Mouse (Mus musculus) left cerebral cortex, adult 2 months (tissue): Measurements from ENCODE around the gene Chn2. TPM values are rescaled to one million over a fixed set of nuclear protein-coding genes. Genes with fewer than 3 reads are reported as not detected.

ENCODE experiments used
- DNase-seq, 2 experiments: peaks; one replicate each; pipeline ENCODE4 v3.0.0; 2021 to 2022; ENCODE audit warnings: low spot score in 2 of 2, mixed read lengths in 1 of 2; ENCODE audit errors: extremely low spot score in 1 of 2
- H3K27ac ChIP-seq: fragments of 200-600 bp; 2 replicates; pipeline ENCODE4 v1.8.1; 2022
- H3K4me3 ChIP-seq: fragments of 200-600 bp; 2 replicates; pipeline ENCODE4 v1.8.1; 2022
- CTCF ChIP-seq: fragments of 200-600 bp; IDR thresholded peaks from 2 replicates; pipeline ENCODE4 v1.8.1; 2022; ENCODE audit warnings: antibody characterized with exemption, mild to moderate bottlenecking, moderate library complexity
- intact Hi-C: fragments of 180-260 bp; cut with DNase I; formaldehyde crosslinking; loops from one replicate; pipeline ENCODE4 v1.15.1; 2025
- total RNA-seq, 2 experiments: library from RNA; stranded (reverse); gene quantifications; 2 replicates each; pipeline ENCODE4 v1.2.3; 2021

The Chn2 gene
- total RNA-seq, 2 experiments from 2014 or later: 38.9 to 42.0 TPM

- DNase-seq: no peak
- no peak for TF ChIP-seq CTCF
- intact Hi-C loops: loop anchor here (5.0 kb wide), 1 partner anchor 37 kb away; no protein-coding TSS in a partner anchor
- Histone ChIP-seq H3K27ac (no peak overlapping the region; the same call in 1 of the 2 replicates), H3K4me3 (no peak overlapping the region)
Measured at GRCm38 (mm10) chr6:54125536-54125935, 86.2 kb downstream of the Chn2 start.

DNA sequence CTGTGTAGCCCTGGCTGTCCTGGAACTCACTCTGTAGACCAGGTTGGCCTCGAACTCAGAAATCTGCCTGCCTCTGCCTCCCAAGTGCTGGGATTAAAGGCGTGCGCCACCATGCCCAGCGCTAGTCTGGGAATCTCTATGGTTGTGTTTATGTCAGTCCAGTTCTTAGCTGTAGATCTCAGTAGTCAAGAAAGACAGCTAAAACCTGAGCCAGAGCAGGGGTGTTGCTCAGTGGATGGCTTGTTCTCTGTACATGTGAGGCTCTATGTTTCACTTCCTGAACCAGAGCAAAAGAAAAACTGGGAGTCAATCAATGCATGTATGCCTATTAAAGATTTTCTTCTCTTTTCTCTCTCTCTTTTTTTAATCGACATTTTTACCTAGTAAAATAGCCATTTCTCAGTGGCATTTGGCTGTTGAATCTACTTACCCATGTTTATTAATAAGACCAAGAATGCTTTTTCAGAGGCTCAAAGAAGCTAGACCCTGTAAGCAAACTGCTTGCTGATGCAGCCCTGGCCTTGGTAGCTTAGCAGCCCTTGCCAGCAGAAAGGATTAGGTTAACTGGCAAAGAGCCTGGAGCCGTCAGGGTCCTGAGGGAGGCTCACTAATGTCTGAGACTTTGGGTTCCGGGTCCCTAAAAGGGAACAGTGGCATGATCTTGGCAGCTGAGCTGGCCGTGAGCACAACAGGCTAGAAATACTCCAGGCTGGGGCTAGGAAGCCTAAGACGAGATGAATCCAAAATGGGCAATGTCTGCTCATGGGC, 87.1 kb downstream of the Chn2 start:
- H3K27ac ChIP-seq: no peak overlapping the region; the same call in 1 of the 2 replicates
- intact Hi-C loops: loop anchor here (5.0 kb wide), 1 partner anchor 36 kb away; no protein-coding TSS in a partner anchor
- no peak for TF ChIP-seq CTCF
- DNase-seq: peak in 1 of 2 experiments; percentile 42
- no peak overlapping the region for H3K4me3 ChIP-seq

DNA sequence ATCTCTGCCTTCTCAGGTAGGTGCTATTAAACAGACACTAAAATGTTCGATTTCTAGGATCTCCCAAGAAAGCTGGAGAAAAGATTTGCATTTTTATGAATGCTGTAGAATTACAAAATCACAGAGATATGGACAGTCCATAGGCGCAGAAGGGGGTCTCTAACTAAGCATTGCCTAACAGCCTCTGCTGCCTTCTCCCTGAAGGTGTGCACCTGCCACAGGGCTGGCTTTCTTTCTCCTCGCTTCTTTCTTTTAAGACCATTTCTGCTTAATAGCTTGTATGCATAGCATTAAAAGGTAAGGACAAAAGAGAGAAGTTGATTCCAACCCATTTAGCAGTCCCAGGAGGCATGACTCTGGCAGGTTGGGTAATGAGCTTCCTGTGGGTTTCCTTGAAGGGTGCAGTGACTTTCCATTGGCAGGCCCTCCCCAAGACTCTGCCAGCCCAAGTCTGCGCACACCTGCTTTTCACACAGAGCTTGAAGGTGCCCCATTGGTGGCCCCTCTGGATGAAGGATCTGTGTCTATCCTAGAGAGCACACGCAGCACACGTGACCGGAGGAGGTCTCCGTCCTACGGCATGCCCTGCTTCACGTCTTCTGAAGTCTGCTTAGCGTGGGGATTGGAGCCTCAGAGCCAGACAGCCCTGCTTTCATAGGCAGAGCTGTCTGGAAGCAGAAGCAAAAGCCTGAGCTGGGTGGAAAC, 87.8 kb downstream of the Chn2 start:
- no peak overlapping the region for H3K4me3 ChIP-seq
- no peak for DNase-seq
- intact Hi-C loops: loop anchor here (5.0 kb wide), 1 partner anchor 35 kb away; no protein-coding TSS in a partner anchor
- no peak for TF ChIP-seq CTCF
- H3K27ac ChIP-seq: peak overlapping the region; percentile 57; the same call in 1 of the 2 replicates

GRCm38 (mm10) chr6:54128702-54129101, 89.3 kb downstream of the Chn2 start:
- no peak overlapping the region for H3K4me3 ChIP-seq
- TF ChIP-seq CTCF: no peak
- no peak for DNase-seq
- intact Hi-C loops: loop anchor here (5.0 kb wide), 1 partner anchor 34 kb away; no protein-coding TSS in a partner anchor
- no peak overlapping the region; the same call in 1 of the 2 replicates for H3K27ac ChIP-seq

DNA sequence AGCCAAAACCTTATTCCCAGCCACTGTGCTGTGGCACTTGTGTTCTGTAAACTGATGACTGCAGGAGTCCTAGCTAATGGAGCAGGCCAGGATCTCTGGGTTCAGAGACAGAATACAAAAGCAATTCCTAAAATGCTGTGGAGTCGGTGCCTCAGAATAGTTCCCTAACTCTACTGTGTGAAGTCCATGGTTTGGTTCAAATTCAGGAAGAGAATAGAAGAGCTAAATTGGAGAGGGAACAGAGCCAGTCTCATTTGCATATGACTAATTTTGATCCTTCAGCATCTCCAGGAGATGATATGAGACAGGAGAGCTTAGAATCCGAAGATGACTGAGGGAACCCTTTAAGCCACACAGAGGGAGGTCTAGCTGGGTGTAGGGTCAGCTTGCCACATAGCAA, 90.2 kb downstream of the Chn2 start:
- TF ChIP-seq CTCF: no peak
- intact Hi-C loops: loop anchor here (5.0 kb wide), 1 partner anchor 33 kb away; no protein-coding TSS in a partner anchor
- Histone ChIP-seq H3K27ac (peak overlapping the region; percentile 76), H3K4me3 (no peak overlapping the region)
- DNase-seq: no peak

- intact Hi-C loops: no loop called here
- peak overlapping the region; percentile 66; the same call in 1 of the 2 replicates for H3K27ac ChIP-seq
- no peak overlapping the region for H3K4me3 ChIP-seq
- no peak for TF ChIP-seq CTCF
- no peak for DNase-seq
Measured at GRCm38 (mm10) chr6:54130881-54131280, 91.5 kb downstream of the Chn2 start.

- Histone ChIP-seq H3K27ac (no peak overlapping the region), H3K4me3 (no peak overlapping the region)
- intact Hi-C loops: no loop called here
- no peak for DNase-seq
- TF ChIP-seq CTCF: no peak
Measured at GRCm38 (mm10) chr6:54132576-54132975, 93.2 kb downstream of the Chn2 start.

- no peak for TF ChIP-seq CTCF
- no peak overlapping the region for H3K4me3 ChIP-seq
- intact Hi-C loops: no loop called here
- no peak overlapping the region for H3K27ac ChIP-seq
- DNase-seq: no peak
Measured at GRCm38 (mm10) chr6:54133231-54133630, 93.9 kb downstream of the Chn2 start.

DNA sequence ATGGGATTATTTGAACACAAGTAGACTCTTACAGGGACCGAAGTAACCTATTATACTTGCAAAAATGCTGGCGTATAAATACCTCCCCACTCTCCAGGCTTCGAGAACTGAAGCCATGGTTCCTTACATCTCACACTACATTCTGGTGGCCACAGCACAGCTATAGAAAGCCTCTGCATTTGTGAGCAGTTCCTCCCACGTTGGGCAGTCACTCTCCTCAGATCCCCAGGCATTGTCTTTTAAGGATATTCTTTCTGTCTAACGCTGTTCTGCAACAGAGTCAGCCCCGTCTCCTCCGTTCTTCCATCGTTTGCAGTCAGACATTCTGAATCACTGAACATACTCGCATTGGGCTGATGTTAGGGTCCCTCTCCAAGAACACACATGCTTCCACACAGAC, 98.8 kb downstream of the Chn2 start:
- DNase-seq: no peak
- intact Hi-C loops: no loop called here
- Histone ChIP-seq H3K27ac (no peak overlapping the region), H3K4me3 (no peak overlapping the region)
- TF ChIP-seq CTCF: no peak

DNA sequence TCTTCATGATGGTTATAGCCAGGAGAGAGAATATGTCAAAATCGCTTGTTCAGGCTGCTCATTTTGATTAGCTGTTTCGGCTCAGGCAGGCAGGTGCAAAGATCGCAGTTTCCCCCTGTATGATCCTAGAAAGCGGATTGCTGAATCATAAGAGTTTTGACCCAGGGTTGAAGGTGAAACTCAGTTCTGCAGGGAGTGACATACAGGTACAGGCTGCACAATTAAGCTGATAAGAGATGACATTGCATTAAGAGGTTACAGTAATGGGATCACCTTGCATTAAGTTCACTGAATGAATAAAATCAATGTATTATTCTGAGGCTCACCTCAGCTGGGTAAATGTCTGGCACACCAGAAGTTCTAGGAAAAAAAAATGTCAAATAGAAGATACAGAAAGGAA, 101.1 kb downstream of the Chn2 start:
- H3K27ac ChIP-seq: no peak overlapping the region
- intact Hi-C loops: no loop called here
- DNase-seq: no peak
- H3K4me3 ChIP-seq: no peak overlapping the region
- no peak for TF ChIP-seq CTCF

- H3K4me3 ChIP-seq: no peak overlapping the region
- TF ChIP-seq CTCF: no peak
- DNase-seq: no peak
- intact Hi-C loops: no loop called here
- no peak overlapping the region for H3K27ac ChIP-seq
Measured at GRCm38 (mm10) chr6:54141165-54141564, 101.8 kb downstream of the Chn2 start.
